Mouse (Mus musculus) left cerebral cortex, adult 11 months (tissue): ENCODE results near the gene Rnf128.
"Not testable (repeated sequence)": the region's sequence is repeated elsewhere in the genome, so short reads cannot be mapped to it uniquely, and the experiment has no call there.

Experiments
- DNase-seq: peaks from one replicate; pipeline ENCODE4 v3.0.0; 2022; ENCODE audit warnings: low spot score

The Rnf128 gene

DNA sequence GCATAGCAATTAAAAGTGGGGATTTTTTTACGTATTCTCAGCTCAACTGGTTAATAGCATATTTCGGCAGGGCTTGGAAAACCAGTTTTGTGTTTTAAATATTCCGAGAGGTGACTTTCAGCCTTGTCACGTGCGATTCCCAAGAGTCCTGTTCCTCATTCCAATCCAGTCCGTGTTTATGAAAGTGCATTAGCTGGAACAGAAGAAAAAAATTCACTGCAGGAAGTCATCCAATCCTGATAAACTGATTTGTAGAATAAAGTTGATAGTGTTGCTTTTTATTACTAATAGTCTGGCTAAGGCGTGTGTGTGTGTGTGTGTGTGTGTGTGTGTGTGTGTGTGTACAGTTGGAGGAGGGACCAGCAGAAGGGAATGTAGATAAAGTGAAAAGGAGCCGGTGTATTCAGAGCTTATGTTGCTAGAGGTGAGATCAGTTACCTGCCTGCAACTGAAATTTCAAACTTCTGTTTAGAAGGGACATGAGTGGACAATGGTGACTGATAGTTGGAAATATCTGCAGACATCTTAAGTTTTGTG, at the start of gene Rnf128:
Gene Rnf128 (plus strand): TSS at position 392 of the 537 bp plus-strand sequence.
- no peak for DNase-seq

- no peak for DNase-seq
Measured at GRCm38 (mm10) chrX:139516156-139516555, 47.0 kb upstream of the Rnf128 start.

DNA sequence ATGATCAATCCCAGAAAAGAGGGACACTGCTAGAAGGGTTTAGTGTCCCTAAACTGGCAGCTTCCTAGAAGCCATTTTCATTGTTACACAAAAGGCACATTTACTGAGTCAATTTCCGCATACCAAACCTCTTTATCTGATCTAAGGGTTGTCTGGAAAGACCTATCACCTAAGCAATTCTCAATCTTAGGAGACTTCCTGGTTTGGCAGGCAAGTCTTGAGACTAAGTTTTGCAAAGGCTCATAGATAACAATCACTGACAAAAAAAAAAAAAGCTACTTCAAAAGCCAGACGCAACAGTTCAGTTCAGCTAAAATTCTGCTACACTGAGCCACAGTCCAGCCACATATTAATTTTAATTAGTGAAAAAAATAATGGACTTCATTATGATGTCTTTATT, 43.9 kb upstream of the Rnf128 start:
- DNase-seq, result no peak

DNA sequence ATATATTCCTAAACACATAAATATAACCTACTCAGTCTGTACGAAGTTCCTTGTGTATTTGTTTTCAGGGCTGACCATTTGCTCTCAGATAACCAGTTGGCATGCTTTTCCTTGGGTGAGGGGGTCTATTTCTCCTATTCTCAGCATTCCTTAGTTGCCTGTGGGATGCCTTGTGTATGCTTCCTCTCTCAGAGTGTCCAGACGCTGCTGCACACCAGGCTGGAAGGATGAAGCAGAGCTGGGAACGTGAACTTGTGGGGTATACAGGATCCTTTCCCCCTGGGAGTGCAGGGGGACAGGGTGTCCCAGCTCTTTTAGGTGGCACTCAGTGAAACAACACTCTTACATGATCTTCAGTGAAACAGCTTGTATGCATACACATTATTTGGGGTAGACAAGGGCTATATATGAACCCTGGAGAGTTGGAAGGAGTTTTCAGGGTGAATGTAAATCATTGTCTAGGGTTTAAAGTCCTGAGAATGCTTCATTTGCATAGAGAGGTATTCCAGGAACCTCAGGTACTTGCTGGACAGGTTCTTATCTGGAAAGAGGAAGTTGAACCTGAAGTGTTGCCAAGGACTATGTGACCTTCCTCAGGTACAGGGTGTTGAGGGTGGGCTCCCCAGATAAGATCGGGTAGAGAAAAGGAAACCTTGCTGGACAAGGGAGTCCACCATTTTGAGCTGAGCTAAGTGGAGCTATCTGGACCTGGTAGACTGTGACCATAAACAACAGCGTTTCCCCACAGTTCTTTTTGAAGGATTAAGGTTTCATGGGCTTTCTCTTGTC, 38.6 kb upstream of the Rnf128 start:
- DNase-seq, result no peak

DNA sequence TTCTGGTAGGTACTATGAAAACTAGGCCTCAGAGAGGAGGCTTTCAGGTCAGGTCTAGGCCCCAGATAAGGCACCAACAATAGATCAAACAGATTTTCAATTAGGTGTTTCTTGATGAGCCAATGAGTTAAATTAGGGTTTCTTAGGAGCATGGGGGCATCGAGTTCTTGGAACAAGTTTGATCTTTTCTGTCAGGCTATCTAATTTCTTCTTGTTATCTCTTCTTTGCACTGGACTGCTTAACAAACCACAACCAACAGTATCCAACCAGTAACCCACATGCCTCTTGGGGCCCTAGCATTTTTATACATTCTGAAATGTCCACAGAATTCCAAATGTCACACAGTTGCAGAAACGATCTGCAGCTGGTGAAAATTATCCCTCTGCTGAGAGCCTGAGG, 37.4 kb upstream of the Rnf128 start:
- DNase-seq, result no peak

DNA sequence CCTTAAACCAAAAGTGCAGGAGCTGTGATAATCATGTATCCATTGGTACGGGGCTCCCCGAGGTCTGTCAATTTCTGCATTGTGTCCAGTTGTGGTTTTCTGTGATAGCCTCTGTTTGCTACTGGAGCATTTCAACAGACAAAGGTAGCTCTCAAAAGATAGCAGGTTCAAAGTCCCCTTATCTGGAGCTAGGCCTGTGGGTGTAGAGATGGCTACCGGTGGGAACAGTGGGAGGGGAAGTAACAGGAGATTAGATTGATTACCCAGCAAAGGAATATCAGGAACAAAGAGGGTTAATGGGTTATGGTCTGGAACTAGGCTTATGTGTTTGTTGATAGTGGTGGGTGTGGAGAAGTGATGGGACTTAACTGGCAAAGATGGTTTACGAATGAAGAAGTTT, 36.1 kb upstream of the Rnf128 start:
- no peak for DNase-seq

GRCm38 (mm10) chrX:139529678-139530077, 33.4 kb upstream of the Rnf128 start:
- no peak for DNase-seq

- no peak for DNase-seq
Measured at GRCm38 (mm10) chrX:139532293-139532692, 30.8 kb upstream of the Rnf128 start.

GRCm38 (mm10) chrX:139537641-139538397, 25.3 kb upstream of the Rnf128 start:
- no peak for DNase-seq

DNA sequence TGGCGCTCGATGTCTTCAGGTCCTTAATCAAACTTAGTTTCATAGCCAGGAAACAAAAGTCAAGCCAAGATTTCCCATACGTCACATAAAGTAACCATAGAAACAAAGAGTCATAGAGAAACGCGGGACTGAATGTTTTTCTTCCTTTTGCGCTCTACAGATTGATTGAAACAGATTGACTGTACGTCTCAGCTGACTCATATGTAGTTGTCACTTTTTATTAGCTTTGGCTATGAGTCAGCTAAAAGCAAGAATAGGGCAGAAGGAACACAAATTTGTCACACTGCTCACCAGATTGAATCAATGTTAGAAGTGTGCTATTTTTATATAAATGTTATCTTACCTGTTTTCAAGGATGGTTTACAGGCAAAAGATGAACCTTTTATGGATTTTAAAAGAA, 19.4 kb upstream of the Rnf128 start:
- DNase-seq, result no peak

DNA sequence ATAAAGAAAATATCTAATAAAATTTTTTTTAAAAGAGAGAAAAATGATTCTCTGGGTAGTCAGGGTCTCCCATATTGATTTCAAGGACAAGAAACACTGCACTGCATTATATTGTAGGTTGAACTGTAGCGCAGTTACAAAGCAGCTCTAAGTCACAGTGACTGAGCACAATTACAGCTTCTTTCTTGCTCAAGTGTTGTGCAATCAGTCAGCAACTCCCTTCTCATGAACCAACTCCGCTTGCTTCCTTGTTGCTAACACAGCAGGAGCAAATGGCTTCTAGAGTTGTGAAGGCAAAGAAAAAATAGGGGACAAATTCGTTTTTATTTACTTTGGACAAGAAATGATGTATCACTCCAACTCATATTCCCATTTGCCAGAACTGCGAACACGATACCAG, 12.7 kb upstream of the Rnf128 start:
- no peak for DNase-seq

DNA sequence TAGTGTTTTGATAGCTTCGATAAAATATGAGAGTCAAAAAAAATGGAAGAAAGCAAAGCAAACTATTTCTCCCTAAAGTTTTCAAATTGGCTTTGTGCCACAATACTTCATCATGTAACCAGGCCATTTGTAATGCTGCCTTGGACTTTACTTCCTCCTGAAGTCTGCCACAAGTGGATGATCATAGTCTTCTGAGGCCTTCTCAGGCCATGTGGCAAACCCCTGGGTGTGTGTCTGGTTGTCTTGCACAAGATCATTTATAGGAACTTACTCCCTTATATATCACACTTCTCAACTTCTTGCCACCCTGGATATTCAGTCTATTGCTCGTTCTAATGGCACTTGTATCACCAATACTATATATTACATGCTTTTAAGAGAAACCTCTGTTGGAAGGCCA, 11.0 kb upstream of the Rnf128 start:
- DNase-seq, result no peak

DNA sequence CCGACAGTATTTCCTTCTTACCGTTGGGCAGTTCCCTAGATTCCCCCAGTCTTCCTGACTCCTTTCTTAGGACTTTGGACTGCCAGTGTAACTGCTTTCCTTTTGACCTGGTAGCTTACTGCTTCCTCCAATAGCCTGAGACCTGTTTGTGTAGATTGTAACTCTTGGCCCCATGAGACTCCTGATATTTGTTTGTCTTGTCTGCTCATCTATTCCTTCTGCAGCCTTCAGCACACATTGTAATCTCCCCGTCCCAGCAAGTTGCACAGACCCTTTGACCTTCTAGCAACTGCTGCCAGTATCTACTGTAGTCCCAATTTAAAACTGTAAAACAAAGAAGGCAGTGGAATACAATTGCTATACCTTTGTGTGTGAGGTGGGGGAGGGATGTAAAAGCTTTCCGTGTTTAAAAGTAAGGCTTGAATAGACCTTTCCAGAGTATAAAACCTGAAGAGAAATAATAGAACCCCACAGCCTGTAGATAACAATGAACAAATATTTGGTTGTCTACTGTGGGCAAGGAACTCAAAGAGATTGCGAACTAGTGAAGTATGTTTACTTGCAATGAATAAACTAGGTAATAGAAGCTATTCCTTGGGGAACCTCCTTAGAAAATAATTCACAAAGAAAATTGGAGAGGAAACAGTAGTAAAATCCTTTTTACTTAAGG, 726 bp upstream of the Rnf128 start:
- DNase-seq, result no peak

DNA sequence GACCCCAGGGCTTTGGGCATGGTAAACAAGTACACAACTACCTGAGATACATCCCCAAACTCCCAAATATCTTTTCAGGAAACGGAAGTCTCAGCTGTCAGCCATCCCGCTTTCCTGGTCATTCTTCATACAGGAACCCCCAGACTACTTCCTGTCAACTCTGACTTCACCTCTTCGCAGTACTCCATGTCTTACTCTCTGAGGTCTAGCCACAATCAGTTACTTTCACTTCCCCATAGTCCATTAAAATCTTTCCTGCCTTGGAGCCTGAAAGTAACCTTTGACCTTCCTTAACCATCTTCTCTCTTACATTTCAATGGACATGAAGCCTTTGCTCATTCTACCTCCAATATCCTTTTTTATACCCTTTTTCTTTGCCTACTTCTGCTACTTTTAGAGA, 6.9 kb downstream of the Rnf128 start:
- no peak for DNase-seq

DNA sequence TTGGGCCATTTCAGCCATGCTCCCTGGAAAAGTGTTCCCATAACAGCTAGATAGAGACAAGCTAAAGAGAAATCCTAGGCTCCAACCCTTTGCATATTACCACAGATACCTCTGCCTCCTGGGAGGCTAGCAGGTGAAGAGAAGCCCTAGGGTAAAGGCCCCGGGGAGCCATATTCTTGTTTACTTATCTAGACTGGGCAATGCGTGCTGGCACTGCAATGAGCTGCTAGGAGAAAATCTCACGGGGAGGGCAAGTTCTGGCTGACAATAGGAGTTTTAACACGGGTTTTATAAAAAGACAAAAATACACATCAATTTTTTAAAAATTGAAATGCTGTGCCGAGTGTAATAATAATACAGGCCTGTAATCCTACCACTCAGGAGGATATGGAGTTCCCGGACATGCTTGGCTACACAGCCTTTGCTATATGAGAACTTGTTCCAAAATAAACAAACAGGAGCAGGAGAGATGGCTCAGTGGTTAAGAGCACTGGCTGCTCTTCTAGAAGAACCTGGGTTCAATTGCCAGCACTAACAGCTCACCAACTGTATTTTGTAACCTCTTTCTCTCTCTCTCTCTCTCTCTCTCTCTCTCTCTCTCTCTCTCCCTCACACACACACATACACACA, 15.6 kb downstream of the Rnf128 start:
- no peak for DNase-seq

DNA sequence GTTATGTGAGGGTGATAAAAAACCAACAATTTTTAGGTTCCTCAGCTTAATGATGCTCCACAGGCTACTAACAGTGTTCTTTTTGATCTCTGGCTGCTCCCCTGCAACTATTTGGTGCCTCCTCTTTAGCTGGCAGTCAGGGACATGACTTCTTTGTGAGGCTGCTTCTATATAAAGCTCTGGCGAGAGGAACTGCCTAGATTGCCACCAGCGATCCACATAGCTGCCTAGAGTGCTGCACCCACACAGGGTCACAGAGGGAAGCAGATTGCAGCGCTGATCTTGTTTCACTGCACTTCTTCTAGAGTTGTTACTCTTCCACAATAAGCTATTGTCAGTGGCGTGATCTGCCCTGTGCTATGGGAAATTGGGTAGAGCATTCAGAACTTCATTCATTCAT, 20.5 kb downstream of the Rnf128 start:
- no peak for DNase-seq

GRCm38 (mm10) chrX:139586676-139587075, 23.6 kb downstream of the Rnf128 start:
- not testable (repeated sequence) for DNase-seq

DNA sequence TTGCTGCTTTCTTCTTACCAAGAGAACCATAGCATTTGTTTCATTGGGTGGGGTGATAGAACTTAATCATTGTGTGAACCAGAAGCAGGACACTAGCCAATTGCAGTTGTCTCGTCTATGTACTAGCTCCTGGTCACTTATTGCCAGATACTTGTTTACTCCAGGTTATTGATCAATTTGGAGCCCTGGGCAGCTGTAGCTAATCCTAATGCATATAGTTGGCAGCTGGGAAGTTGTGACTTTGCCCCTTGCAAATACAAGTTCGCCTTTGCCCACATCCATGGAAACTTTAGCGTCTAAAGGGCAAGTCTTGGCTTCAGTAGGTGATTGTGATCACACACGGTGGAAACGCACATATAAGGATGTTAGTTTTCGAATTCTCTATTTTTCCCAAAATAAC, 33.3 kb downstream of the Rnf128 start:
- DNase-seq, result no peak

GRCm38 (mm10) chrX:139610033-139610764, 47.1 kb downstream of the Rnf128 start:
- DNase-seq, result peak; percentile 64

GRCm38 (mm10) chrX:139610765-139611300, 47.7 kb downstream of the Rnf128 start:
- DNase-seq, result no peak

DNA sequence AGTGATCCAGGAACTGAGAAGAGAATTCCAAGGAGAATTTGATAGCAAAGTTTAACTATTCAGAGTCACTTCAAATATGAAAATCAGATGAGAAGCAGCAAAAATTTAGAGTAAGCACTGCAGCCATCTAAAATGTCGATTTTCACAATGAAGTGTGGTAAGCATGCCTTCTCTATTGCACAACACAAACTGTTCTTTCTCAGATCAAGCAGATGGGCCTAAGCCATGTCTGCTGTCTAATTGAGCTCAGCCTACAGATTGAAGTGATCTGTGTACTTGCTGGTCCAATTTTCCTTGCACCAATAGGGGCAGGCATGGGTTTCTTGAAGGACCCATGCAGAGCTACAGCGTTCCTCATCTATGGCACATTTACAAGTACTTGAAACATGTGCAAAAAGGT, 51.6 kb downstream of the Rnf128 start:
- no peak for DNase-seq
